Mouse (Mus musculus) liver, adult 2 months (tissue): ENCODE measurements at regions not wholly inside any gene's neighbourhood (a gene's known extent, or its start where the extent isn't known, plus 50 kb on each side); places are given as distances from the start of the nearest gene placed in this dataset.

Experiments
- CTCF ChIP-seq: fragments of 200-500 bp; IDR thresholded peaks from 2 replicates; pipeline ENCODE4 v1.5.1; 2011; ENCODE audit warnings: low read depth, low read length, control low read depth
- POLR2A ChIP-seq: fragments of 200-500 bp; IDR thresholded peaks from 2 replicates; pipeline ENCODE4 v1.6.1; 2011; ENCODE audit warnings: low read length, control low read depth; ENCODE audit not compliant: insufficient read depth; ENCODE audit errors: extremely low read depth

GRCm38 (mm10) chr10:22926099-22926498, 106.1 kb upstream of the Tcf21 start:
- TF ChIP-seq CTCF: no peak
- no peak for TF ChIP-seq POLR2A
